Mouse (Mus musculus): ENCODE measurements around the gene Lrrc46.

Lrrc46 gene

DNA sequence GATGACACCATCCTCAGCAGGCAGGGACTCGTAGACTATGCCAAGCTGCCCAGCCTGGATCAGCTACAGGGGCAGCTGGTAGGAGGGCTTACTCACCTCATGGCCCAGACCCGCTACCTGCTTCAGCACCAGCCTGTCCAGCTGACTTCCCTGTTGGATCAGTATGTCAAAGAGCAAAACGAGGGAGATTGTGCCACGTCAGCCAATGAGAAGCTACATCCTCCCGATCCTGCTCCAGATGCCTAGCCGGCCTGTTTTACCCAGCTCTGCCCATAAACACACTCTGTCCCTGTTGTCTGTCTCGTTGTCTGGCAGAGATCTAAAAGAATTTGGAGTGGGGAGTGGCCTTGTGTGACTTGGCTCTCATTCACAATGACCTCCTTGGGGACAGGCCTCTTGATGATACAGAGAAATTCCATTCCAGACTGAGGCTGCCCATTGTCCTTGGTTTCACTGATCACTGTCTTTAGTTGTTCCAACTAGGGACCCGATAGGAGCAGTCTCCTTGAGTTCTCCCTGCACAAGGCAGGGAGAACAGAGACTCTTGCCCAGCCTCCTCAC lies 7.0 kb upstream of the Lrrc46 start:
- DNase-seq: no peak

DNA sequence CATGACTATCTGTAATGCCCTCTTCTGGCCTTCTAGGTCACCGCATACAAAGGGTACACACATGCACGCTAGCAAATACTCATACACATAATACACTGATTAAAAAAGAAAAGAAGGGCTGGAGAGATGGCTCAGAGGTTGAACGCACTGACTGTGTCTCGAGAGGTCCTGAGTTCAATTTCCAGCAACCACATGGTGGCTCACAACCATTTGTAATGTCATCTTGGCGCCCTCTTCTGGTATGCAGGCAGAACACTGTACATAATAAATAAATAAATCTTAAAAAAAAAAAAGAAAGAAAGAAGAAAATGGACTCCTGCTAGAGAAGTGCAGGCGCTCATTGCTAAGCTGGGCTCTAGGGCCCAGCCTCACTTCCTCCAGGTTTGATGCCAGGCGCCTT lies 4.7 kb upstream of the Lrrc46 start:
- DNase-seq: no peak

DNA sequence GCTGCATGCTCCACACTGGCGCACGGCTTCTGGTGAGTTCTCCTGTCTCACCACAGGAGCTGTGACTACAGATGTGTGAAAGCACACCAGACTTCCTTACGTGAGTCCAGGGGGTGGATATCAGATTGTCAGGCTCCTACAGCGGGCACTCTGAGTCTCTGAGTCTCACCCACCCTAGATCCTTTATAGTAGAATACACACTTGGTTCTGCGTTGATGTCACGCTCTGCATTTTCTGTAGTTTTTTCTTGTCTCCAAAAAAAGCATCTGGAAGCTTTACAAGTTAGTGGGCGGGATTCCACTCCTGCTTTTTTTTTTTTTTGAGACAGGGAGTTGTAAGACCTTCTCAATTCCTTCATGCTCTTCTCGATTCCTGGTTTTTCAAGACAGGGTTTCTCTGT lies 3.7 kb upstream of the Lrrc46 start:
- no peak for DNase-seq

DNA sequence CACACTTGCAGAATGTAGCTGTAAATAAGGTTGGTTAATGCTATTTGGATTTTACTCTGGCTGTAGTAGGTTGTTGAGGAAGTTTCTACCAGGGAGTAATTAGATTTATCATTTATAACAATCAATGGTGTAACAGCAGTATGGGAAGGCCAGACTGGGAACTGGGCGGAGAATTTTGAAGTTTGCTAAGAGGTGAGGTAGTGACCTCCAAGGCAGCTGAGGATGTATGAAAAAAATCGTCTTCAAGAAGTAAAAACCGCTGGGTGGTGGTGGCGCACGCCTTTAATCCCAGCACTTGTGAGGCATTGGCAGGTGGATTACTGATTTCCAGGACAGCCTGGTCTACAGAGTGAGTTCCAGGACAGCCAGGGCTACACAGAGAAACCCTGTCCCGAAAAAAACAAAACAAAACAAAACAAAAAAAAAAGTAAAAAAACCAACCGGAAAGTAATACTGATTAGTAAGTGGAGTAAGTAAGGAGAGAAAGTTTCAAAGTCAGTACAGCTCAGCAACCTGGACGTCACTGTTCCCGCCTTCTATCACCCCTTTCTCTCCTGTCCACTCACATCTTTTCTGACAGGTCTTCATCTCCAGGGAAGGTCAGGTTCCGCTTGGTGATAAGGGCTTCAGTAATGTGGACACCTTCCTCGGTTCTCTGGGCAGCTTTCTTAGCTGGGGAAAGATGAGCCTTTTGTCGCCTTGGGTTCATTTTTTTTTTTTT lies 746 bp downstream of the Lrrc46 start:
- DNase-seq: no peak

DNA sequence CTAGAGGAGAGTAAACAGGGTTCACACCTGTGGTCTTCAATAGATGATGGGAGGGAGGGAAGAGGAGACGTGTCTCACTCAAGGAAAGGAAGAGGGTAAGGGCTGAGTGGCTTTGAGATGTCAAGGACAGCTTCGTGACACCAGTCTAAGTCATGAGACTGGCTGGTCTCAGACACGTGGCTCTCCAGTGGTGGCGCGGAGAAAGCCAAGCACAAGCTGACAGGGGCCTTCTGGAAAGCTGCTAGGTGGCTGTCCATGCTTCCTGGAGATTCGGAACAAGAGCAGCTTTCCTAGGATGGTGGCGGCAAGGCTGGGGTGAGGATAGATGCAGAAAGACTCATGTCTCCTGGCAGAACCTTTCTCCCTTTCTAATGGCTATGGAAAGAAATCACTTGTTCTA lies 2.3 kb downstream of the Lrrc46 start:
- DNase-seq: no peak

DNA sequence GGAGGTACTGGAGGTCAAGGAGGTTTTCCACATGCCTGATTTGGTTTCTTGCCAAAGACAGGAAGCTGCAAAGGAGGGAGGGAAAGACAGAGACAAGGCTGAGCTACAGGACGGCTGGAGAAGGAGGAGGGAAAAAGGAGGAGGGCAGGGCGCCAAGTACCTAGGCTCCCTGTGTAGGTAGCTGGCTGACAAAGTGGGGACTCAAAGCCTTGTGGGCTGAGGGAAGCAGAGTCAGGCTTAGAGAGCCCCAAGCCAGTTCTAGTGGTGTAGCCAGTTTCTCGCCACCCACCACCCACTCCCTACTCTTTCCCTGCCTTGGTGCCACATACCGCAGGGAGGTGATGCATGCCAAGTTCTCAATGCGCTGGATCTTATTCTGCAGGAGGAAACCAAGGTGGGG lies 5.1 kb downstream of the Lrrc46 start:
- DNase-seq: no peak

DNA sequence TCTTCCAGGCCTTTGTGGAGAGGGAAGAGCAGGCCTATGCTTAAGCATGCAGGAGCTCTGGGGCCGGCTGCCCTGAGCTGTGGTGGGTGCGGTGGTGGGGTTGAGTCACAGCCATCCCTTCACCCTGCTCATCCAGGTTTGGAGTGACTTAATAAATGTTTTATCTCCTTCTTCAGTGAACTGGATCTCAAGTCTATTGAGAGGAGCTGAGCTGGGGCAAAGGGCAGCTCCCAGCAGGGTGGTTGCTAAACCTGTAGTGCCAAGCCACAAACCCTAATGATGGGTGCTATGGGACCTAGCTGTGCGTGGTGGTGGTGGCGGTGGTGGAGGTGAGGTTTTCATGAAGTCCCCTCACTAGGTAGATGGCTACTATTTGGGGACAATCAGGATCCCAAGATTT lies 7.4 kb downstream of the Lrrc46 start:
- no peak for DNase-seq

DNA sequence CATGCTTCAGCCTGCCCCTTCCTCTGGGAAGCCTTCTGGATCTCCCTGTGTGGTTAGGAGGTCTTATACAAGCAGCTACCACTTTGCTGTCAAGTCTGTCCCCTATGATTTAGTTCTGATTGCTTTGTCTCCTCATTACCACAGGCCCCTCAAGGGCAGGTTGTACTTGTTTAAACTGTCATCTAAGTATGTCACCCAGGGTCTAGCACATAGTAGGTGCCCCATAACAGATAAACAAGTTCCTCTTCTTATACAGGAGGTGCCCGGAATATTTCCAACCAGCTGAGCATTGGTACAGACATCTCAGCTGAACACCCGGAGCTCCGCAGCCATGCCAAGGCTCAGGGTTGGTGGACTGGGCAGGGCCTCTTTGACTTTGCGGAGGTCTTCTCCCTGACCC lies 8.7 kb downstream of the Lrrc46 start:
- DNase-seq: no peak

DNA sequence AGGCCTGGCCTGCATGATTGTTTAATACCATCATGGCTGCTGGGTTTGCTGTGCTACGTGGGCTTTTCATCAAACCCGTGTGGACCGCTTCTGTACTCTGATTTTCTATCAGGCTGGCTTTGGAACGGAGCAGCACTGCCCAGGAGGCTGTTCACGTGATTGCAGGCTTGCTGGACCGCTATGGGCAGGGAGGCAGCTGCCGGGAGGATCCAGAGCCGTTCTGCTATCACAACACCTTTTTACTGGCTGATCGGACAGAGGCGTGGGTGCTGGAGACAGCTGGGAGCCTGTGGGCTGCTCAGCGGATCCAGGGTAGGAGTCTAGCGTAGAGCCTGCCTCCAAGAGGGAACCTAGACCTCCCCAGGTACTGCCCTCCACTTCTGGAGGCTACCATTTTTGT lies 9.2 kb downstream of the Lrrc46 start:
- no peak for DNase-seq

DNA sequence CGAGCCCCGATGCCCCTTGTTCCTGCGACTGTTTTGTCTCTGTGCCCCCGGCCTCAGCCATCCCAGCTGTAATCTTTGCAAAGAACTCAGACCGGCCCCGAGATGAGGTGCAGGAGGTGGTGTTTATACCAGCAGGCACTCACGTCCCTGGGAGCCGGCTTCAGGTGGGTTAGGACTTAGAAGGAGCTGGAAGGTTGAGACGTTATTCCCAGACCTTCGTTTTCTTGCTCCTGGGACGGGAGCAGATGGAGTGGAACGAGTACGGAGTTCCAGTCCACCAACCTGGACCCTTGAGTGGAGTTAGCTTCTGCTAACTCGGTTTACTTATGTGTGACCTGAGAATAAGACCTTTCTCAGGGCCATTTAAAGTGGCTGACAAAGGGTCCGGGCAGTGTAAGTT lies 10.8 kb downstream of the Lrrc46 start:
- no peak for DNase-seq

DNA sequence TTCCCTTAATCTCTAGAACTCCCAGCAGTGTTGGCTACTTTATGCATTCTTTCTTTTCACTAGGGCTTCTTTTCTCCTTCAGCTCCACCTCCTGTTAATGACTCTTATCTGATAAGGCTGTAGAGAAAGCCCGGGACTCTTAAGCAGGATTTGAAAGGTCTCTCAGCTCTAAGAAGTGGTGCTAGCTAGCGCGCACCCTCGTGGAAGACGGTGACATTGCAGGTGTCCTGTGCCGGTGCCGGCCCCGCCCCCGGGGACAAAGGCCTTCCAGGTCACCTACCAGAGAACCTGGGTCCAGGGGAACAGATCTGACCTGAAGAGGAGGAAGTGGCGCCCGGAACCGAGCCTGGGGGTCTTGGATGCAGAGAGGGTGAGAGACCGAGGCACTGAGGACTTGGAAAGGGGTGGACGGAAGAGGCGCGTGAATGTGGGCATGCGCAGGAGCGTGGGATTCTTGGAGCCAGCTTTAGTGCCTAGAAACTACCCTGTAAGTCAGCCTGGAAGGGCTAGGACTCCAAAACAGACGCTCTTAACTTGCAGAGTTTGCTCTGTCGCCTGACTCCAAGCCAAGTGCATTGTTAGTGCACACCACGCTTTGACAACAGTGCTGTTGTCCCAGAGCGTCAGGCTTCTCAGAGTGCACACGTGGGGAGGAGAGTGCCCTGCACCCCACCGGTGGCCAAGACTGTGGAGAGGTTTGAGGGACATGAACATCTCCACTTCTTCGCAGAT lies 11.4 kb downstream of the Lrrc46 start, which contains the start of gene Scrn2:
TSS of gene Scrn2 (plus strand) at position 253 of the 732 bp plus-strand sequence.
- DNase-seq: peak; percentile 91

DNA sequence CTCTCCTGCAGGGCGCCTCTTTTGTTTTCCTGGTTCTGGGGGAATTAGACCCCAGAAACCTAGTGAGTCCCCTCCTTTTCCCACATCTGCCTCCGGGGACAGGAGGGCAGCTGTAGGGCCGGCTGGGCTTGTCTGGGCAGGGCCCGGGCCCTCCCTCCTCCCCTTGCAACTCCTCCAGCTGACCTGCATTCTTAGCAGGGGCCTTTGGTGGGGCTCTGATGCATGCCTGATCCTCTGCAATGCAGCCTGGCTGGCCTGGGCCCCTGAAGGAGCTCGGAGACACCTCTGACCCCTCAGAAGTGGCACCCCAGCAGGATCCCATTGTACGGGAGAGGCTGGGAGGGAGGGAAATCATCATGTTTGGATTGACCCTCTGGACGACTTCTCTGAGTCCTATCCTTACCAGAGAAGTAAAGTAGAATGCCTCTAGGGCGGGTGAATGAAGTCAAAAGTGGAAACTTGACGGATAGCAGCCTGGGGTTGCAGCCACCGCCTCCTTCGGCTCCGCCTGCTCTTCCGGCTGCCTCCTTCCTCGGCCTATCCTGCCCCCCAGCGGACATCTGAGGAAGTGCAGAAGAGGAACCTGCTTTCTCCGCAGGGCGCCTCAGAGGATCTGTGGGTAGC lies 15.4 kb downstream of the Lrrc46 start:
- DNase-seq: peak; percentile 95

DNA sequence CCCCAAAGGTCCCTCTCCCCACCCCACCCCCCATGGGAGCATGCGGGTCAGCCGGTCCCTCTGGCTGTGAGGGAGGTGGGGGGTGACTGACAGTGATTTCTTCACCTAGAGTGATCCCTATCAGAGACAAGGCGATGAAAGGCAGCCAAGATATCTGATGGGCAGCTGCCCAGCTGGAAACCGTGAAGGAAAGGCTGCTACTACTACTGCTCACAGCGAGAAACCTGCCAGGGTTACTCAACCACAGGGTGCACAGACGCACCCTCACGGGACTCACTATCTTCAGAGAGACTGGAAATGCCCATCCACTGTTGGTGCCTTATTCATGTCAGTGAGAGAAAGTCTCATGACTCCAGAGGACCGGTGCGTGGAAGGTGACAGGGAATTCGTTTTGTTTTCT lies 16.2 kb downstream of the Lrrc46 start:
- no peak for DNase-seq

DNA sequence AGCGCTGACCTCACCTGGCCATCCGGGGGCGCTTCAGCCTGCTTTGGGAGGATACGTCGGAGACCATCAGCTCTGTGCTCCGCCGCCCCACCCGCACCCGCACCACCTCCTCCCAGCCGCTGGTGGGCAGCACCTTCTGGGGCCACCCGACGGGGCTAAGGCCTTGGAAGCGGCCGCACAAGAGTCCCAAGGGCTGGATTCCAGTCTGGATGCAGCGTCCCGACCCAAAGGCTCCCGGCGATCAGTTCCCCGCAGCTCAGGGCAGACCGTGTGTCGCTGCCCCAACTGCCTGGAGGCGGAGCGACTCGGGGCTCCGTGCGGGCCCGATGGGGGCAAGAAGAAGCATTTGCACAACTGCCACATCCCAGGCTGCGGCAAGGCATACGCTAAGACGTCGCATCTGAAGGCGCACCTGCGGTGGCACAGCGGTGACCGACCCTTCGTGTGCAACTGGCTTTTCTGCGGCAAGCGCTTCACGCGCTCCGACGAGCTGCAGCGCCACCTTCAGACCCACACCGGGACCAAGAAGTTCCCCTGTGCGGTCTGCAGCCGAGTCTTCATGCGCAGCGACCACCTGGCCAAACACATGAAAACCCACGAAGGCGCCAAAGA lies 19.2 kb downstream of the Lrrc46 start:
- peak; percentile 91 for DNase-seq

DNA sequence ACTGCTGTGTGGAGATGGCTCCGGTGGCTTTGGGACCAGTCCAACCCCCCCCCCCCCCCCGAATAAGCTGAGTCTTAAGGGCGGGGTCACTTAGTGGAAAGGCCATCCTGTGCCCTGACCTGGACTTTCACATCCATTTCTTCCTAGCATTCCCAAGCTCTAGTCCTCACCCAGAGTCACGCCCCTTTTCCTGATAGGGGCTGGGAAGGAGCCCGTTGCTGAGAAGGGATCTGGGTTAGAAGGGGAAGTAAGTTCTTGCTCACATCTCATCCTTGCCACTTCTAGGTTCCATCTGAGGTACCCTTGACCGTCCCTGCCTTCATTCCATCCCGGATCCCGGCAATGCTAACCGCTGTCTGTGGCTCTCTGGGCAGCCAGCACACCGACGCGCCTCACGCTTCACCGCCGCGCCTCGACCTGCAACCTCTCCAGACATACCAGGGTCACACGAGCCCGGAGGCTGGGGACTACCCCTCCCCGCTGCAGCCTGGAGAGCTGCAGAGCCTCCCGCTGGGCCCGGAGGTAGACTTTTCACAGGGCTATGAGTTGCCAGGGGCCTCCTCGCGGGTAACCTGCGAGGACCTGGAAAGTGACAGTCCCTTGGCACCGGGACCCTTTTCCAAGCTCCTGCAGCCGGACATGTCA lies 20.0 kb downstream of the Lrrc46 start:
- DNase-seq: peak; percentile 41

DNA sequence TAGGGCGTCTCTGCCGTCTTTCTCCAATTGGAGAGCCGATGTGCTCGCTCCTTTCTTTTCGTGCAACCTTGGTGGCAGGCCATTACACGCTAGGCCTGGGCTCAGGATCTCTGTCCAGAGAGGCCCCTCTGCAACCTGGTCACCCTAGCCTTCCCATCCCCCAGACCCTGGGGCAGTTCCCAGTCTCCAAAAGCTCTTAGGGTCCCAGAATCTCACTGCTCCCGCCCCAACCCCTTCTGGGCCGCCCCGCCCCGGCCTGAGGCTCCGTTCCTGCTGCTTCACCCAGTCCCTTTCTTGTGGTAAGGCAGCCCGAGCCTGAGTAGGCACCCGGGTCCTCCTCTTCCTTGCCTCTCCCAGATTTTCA lies 21.9 kb downstream of the Lrrc46 start:
- no peak for DNase-seq

DNA sequence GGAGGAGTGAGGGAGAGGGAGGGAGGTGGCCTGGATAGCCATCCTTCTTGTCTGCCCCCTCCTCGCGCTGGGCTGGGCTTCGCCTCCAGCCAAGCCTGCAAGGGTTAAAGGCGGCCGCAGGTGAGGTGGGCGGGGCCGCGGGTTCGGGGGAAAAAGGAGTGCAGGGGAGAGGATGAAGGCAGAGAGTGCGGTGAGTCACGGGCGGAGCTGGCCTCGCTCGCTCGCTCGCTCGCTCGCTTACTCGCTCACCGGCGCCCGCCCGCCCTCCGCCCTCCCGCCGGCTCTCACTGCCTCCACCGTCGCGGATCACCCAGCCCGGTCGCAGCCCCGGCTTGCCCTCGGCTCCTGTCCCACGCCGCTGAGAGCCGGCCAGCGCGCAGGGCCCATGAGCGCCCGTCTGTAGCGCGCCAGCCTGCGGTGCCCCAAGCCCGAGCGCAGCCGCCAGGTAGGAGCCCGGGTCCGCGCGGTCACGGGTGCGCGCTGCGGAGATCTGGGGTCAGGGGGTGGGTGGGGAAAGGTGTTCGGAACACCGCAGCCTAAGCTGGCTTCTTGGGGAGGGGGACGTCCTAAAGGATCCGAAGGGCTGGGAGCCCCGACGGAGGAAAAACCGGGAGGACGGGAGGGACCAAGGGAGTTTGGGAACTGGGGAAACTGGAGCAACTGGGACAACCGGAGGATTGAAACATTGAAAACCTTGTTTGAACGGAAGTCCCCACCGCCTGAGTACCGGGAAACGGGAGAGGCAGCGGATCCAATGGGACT lies 22.4 kb downstream of the Lrrc46 start:
- DNase-seq: peak; percentile 38

DNA sequence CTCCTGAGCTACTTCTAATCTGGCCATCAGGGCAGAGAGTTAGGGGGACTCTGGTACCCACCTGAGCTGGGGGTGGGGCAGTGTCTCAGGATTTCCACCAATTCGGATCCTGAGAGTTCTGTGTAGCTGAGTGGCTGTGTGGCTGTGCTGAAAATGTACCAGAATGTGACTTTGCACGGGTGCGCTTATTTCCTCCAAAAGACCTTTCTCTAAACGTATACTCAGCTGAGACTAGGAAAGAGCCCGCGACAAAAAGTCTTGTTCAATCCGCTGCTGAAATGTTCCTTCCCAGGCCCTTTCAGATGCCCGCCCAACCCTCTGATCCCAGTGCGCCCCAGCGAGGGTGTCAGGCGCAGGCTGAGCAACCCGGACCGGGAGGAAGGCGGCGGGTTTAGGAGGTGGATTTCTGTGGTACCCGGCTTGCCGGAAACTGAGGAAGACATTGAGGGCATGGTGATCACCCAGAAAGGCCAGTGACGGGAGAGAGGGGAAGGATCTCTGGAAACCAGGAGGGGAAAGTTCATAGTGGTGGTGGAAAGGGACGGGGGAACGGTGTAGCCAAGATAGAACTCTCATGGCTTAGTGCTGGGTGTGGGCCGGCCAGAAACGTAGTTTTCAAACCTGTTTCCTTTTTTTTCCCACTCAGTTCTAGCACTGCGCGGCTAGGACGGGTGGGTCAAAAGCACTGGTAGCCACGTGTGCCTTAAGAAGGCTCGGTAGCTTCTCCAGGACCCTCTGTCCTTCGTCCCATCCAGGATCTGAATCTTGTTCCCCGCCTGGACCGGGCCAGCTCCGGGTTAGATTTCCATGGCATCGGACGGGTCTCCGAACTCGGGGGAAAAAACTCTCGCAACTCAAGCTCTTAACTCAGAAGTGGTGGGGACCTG lies 23.3 kb downstream of the Lrrc46 start:
- DNase-seq: peak; percentile 45

DNA sequence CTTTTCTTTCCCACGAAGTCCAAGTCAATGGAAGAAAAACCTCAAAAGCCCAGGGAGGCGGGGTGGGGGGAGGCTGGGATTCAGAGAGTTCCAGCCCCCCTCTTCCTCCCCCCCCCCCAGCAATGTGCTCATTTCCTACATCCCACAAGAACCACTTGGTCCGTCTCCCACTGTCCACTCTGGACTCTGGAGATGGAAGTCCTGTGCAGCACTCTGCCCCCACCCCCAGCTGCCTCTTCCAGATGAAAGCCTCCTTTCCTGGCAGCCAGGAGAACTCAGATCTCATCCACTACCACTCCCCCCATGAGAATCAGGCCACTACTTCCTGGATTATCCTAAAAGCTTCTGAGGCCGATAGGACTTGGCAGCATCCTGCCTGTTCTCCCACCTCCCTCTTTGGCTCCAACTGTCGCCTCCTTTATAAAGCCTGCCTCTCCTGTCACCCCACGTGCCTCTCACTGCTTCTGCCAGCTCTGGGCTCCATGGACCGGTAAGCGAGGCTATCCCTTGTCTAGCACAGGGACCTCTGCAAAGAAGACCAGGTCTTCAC lies 28.0 kb downstream of the Lrrc46 start, which contains the start of gene Sp6:
TSS of gene Sp6 (plus strand) at position 274 of the 550 bp plus-strand sequence.
- DNase-seq: peak; percentile 69

DNA sequence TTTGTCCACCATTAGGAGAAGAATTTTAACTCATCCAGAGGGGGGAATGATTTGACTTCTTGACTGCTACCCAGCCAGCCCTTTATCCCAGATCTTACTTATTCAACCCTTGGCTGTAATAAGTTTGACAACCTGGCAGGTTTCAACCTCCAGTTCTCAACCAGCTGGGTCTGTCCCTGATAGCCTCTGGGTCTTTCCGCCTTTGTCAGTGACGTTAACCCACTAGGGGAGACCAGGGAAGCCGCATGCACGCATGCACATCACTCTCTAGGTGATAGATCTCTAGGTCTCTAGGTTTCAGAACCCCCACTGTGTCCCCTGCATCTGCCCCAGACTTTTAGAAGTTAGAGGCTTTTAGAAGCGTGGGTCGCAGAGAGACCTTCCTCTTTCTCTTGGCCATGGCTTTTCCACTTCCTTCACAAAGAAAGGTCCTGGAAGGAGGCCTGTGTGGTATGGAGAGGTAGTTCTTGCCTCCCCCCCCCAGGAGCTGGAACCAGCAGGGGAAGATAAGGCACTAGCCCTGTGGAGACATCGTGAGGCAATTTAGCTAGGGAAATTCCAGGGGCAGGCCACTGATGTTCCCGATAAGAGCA lies 31.9 kb downstream of the Lrrc46 start:
- DNase-seq: no peak

Measured in lung, postnatal 10 days (tissue).